Mouse (Mus musculus): Measurements from ENCODE around the gene Ngfr. TPM values are rescaled to one million over a fixed set of nuclear protein-coding genes. Genes with fewer than 3 reads are reported as not detected.

Gene Ngfr
- polyA plus RNA-seq, 1 experiment from 2014 or later = 2.2 TPM

DNA sequence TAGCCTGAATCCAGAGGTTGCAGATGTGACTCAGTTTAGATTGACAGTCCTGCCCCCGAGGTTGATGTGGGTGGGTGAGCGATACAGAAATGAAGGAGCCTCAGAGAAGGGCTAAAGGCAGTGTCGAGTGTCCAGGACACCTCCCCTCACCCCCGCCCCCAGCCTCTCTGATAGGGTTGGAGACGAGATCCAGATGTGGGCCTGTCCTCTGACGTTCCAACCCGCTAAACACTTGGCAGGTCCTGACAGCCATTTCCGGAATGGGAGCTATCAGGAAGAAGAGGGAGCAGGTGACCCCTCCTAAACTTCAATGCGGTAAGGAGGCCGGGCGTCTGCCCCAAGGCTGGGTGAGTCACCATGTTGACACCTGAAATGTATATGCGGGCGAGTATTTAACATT, 11.7 kb downstream of the Ngfr start:
- no peaks in the 10 kb centered on the region for H3K9me3 ChIP-seq (replicated peaks; ENCODE audit: control insufficient read depth, low read length)
- no peaks in the 10 kb centered on the region for H3K4me1 ChIP-seq (ENCODE audit: control insufficient read depth, low read depth, low read length)
- WGBS (ENCODE audit: insufficient replicate concordance) = 44% methylated on average over 13 of the region's 13 CpGs
- H3K27ac ChIP-seq (ENCODE audit: low read length) = no peak overlapping the region
- ATAC-seq (ENCODE audit: low read depth) = no peak
- H3K4me2 ChIP-seq (ENCODE audit: low read depth, low read length) = no peak overlapping the region
- peaks cover 42% of the 10 kb centered on the region for H3K27me3 ChIP-seq (ENCODE audit: control insufficient read depth, insufficient read depth, low read depth, low read length)
- no peak overlapping the region for H3K9ac ChIP-seq (ENCODE audit: low read depth, low read length)
- H3K36me3 ChIP-seq (ENCODE audit: control insufficient read depth, insufficient read depth) = no peaks in the 10 kb centered on the region
- no peak overlapping the region for H3K4me3 ChIP-seq (ENCODE audit: low read depth, low read length)

- 61% methylated on average over 6 of the region's 6 CpGs for WGBS (ENCODE audit: insufficient replicate concordance)
- H3K4me2 ChIP-seq (ENCODE audit: low read depth, low read length) = no peak overlapping the region
Measured at GRCm38 (mm10) chr11:95574786-95575334, 12.7 kb downstream of the Ngfr start.

GRCm38 (mm10) chr11:95572227-95572626, 15.3 kb downstream of the Ngfr start:
- no peaks in the 10 kb centered on the region for H3K9me3 ChIP-seq (replicated peaks; ENCODE audit: control insufficient read depth, low read length)
- WGBS (ENCODE audit: insufficient replicate concordance) = 44% methylated on average over 3 of the region's 3 CpGs
- peaks cover 7% of the 10 kb centered on the region for H3K27me3 ChIP-seq (ENCODE audit: control insufficient read depth, insufficient read depth, low read depth, low read length)
- H3K4me2 ChIP-seq (ENCODE audit: low read depth, low read length) = no peak overlapping the region
- H3K9ac ChIP-seq (ENCODE audit: low read depth, low read length) = no peak overlapping the region
- no peaks in the 10 kb centered on the region for H3K36me3 ChIP-seq (ENCODE audit: control insufficient read depth, insufficient read depth)
- H3K4me1 ChIP-seq (ENCODE audit: control insufficient read depth, low read depth, low read length) = no peaks in the 10 kb centered on the region
- ATAC-seq (ENCODE audit: low read depth) = no peak
- no peak overlapping the region for H3K4me3 ChIP-seq (ENCODE audit: low read depth, low read length)
- no peak overlapping the region for H3K27ac ChIP-seq (ENCODE audit: low read length)

More at GRCm38 (mm10) chr11:95574786-95575334, 12.7 kb downstream of the Ngfr start:
- Histone ChIP-seq H3K36me3 (ENCODE audit: control insufficient read depth, insufficient read depth) (no peaks in the 10 kb centered on the region), H3K27ac (ENCODE audit: low read length) (no peak overlapping the region), H3K4me3 (ENCODE audit: low read depth, low read length) (no peak overlapping the region), H3K9me3 (replicated peaks; ENCODE audit: control insufficient read depth, low read length) (no peaks in the 10 kb centered on the region), H3K9ac (ENCODE audit: low read depth, low read length) (no peak overlapping the region), H3K27me3 (ENCODE audit: control insufficient read depth, insufficient read depth, low read depth, low read length) (peaks cover 33% of the 10 kb centered on the region), H3K4me1 (ENCODE audit: control insufficient read depth, low read depth, low read length) (no peaks in the 10 kb centered on the region)
- no peak for ATAC-seq (ENCODE audit: low read depth)

DNA sequence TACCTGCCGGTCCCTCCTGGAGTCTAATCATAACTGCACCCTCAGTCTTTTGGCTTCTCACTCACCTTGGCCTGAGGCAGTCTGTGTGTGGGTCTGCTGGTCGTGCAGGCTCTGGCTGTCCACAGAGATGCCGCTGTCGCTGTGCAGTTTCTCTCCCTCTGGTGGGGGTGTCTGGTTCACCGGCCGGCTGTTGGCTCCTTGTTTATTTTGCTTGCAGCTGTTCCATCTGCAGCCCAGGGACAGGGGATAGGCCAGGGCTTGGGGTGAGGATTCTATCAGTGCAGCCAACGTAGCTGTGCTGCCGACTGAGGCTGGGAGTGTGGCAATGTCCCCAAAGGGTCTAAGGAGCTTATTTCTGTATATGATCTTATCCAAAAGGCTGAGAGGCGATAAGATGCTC, 15.8 kb downstream of the Ngfr start:
- 31% methylated on average over 9 of the region's 9 CpGs for WGBS (ENCODE audit: insufficient replicate concordance)
- Histone ChIP-seq H3K36me3 (ENCODE audit: control insufficient read depth, insufficient read depth) (no peaks in the 10 kb centered on the region), H3K9me3 (replicated peaks; ENCODE audit: control insufficient read depth, low read length) (no peaks in the 10 kb centered on the region), H3K4me2 (ENCODE audit: low read depth, low read length) (no peak overlapping the region), H3K4me3 (ENCODE audit: low read depth, low read length) (no peak overlapping the region), H3K27ac (ENCODE audit: low read length) (no peak overlapping the region), H3K9ac (ENCODE audit: low read depth, low read length) (no peak overlapping the region), H3K4me1 (ENCODE audit: control insufficient read depth, low read depth, low read length) (no peaks in the 10 kb centered on the region), H3K27me3 (ENCODE audit: control insufficient read depth, insufficient read depth, low read depth, low read length) (peaks cover 7% of the 10 kb centered on the region)
- ATAC-seq (ENCODE audit: low read depth) = no peak

- Histone ChIP-seq H3K27ac (ENCODE audit: low read length) (no peak overlapping the region), H3K9ac (ENCODE audit: low read depth, low read length) (no peak overlapping the region), H3K4me2 (ENCODE audit: low read depth, low read length) (no peak overlapping the region), H3K9me3 (replicated peaks; ENCODE audit: control insufficient read depth, low read length) (no peaks in the 10 kb centered on the region), H3K4me3 (ENCODE audit: low read depth, low read length) (no peak overlapping the region), H3K27me3 (ENCODE audit: control insufficient read depth, insufficient read depth, low read depth, low read length) (peaks cover 7% of the 10 kb centered on the region), H3K36me3 (ENCODE audit: control insufficient read depth, insufficient read depth) (no peaks in the 10 kb centered on the region), H3K4me1 (ENCODE audit: control insufficient read depth, low read depth, low read length) (no peaks in the 10 kb centered on the region)
- ATAC-seq (ENCODE audit: low read depth) = no peak
- 42% methylated on average over 25 of the region's 25 CpGs for WGBS (ENCODE audit: insufficient replicate concordance)
Measured at GRCm38 (mm10) chr11:95570827-95571619, 16.5 kb downstream of the Ngfr start.

DNA sequence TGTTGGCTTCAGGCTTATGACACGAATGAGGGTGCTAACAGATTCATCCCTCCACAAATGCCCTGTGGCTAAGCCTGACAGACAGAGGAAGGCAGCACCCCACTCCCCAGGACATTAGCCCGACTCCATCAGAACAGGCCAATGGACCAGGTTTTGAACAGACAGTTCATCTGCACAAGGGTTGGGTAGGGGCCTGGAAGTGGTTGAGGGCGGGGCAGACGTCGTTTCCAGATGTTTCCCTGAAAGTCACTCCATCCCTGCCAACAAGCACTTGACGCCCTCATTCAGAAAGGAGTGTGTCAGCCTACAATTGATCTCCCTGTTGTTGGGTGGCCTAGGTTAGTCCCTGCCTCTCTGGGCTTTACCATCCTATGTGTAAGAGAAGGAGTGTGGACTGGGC, 17.6 kb downstream of the Ngfr start:
- Histone ChIP-seq H3K27ac (ENCODE audit: low read length) (no peak overlapping the region), H3K4me1 (ENCODE audit: control insufficient read depth, low read depth, low read length) (no peaks in the 10 kb centered on the region), H3K4me2 (ENCODE audit: low read depth, low read length) (no peak overlapping the region), H3K36me3 (ENCODE audit: control insufficient read depth, insufficient read depth) (no peaks in the 10 kb centered on the region), H3K9me3 (replicated peaks; ENCODE audit: control insufficient read depth, low read length) (no peaks in the 10 kb centered on the region), H3K9ac (ENCODE audit: low read depth, low read length) (no peak overlapping the region), H3K27me3 (ENCODE audit: control insufficient read depth, insufficient read depth, low read depth, low read length) (peaks cover 7% of the 10 kb centered on the region), H3K4me3 (ENCODE audit: low read depth, low read length) (no peak overlapping the region)
- 56% methylated on average over 6 of the region's 6 CpGs for WGBS (ENCODE audit: insufficient replicate concordance)
- ATAC-seq (ENCODE audit: low read depth) = no peak

DNA sequence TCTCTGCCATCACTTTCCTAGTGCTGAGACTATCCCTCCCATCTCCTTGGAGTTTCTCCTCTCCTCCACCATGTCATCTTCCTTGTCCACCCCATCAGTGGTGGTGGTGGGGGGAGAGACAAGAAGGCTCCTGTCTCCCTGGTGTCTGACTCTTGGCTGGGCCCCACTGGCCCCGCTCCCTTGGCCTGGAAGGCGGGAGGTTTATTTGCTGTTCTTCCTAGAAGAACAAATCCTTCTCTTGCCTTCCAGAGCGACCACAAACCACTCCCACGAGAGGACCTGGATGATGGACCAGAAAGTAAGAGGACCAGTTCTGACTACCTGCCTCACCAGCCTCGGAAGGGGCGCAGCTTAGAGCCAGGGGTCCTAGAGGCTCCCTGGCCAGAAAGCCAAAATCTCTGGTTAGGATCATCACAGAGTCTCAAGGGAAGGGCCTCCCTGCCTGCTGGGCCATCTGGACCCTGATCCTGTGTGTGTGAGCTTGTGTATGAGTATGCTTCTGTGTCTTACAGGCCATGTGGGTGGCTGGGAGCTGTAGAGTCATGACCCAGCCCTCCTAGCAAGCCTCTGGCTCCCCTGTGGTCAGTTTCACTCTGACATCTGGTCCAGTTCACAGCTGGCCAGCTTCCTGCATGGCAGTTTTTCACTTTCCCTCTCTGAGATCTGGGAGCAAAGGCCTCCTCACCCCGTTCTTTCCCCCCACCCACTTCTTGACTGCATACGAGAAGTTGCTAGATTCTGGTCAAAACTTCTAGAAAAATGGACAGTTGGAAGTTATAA, 19.4 kb downstream of the Ngfr start:
- ATAC-seq (ENCODE audit: low read depth) = no peak
- 45% methylated on average over 8 of the region's 8 CpGs for WGBS (ENCODE audit: insufficient replicate concordance)
- H3K27ac ChIP-seq (ENCODE audit: low read length) = no peak overlapping the region
- no peak overlapping the region for H3K4me2 ChIP-seq (ENCODE audit: low read depth, low read length)
- no peaks in the 10 kb centered on the region for H3K9me3 ChIP-seq (replicated peaks; ENCODE audit: control insufficient read depth, low read length)
- no peak overlapping the region for H3K4me3 ChIP-seq (ENCODE audit: low read depth, low read length)
- peaks cover 7% of the 10 kb centered on the region for H3K27me3 ChIP-seq (ENCODE audit: control insufficient read depth, insufficient read depth, low read depth, low read length)
- no peaks in the 10 kb centered on the region for H3K36me3 ChIP-seq (ENCODE audit: control insufficient read depth, insufficient read depth)
- no peak overlapping the region for H3K9ac ChIP-seq (ENCODE audit: low read depth, low read length)
- H3K4me1 ChIP-seq (ENCODE audit: control insufficient read depth, low read depth, low read length) = no peaks in the 10 kb centered on the region

DNA sequence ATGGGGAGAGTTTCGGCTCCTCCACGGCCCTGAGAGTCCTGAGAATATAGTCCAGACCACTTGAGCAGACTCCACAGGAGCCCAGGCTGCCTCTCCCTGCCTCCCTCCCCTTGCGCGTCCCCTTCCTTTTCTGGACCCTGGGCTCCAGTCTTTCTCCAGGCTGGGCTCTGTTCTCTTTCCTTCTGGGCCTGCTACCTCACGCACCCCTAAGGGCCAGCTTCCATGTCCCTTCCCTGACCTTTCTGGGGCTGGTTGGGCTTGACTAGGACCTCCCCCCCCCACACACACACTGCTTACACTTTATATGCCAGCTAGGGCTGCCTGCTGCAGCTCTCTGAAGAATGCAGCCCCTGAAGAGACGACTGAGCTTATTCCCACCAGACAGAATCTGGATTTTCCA, 20.2 kb downstream of the Ngfr start:
- no peaks in the 10 kb centered on the region for H3K36me3 ChIP-seq (ENCODE audit: control insufficient read depth, insufficient read depth)
- no peak overlapping the region for H3K27ac ChIP-seq (ENCODE audit: low read length)
- H3K4me3 ChIP-seq (ENCODE audit: low read depth, low read length) = no peak overlapping the region
- ATAC-seq (ENCODE audit: low read depth) = no peak
- no peaks in the 10 kb centered on the region for H3K9me3 ChIP-seq (replicated peaks; ENCODE audit: control insufficient read depth, low read length)
- H3K27me3 ChIP-seq (ENCODE audit: control insufficient read depth, insufficient read depth, low read depth, low read length) = peaks cover 7% of the 10 kb centered on the region
- H3K9ac ChIP-seq (ENCODE audit: low read depth, low read length) = no peak overlapping the region
- 64% methylated on average over 5 of the region's 6 CpGs for WGBS (ENCODE audit: insufficient replicate concordance)
- H3K4me1 ChIP-seq (ENCODE audit: control insufficient read depth, low read depth, low read length) = no peaks in the 10 kb centered on the region
- H3K4me2 ChIP-seq (ENCODE audit: low read depth, low read length) = no peak overlapping the region

- no peak for ATAC-seq (ENCODE audit: low read depth)
- H3K4me1 ChIP-seq (ENCODE audit: control insufficient read depth, low read depth, low read length) = no peaks in the 10 kb centered on the region
- H3K27ac ChIP-seq (ENCODE audit: low read length) = no peak overlapping the region
- H3K4me2 ChIP-seq (ENCODE audit: low read depth, low read length) = no peak overlapping the region
- H3K36me3 ChIP-seq (ENCODE audit: control insufficient read depth, insufficient read depth) = no peaks in the 10 kb centered on the region
- 76% methylated on average over 10 of the region's 10 CpGs for WGBS (ENCODE audit: insufficient replicate concordance)
- no peaks in the 10 kb centered on the region for H3K9me3 ChIP-seq (replicated peaks; ENCODE audit: control insufficient read depth, low read length)
- no peak overlapping the region for H3K9ac ChIP-seq (ENCODE audit: low read depth, low read length)
- H3K27me3 ChIP-seq (ENCODE audit: control insufficient read depth, insufficient read depth, low read depth, low read length) = no peaks in the 10 kb centered on the region
- H3K4me3 ChIP-seq (ENCODE audit: low read depth, low read length) = no peak overlapping the region
Measured at GRCm38 (mm10) chr11:95565327-95565726, 22.2 kb downstream of the Ngfr start.

Measured in liver, embryonic 16.5 days (tissue).